Mouse (Mus musculus): ENCODE results near the gene 1700025G04Rik. TPM values are rescaled to one million over a fixed set of nuclear protein-coding genes. Genes with fewer than 3 reads are reported as not detected.
"Not testable (repeated sequence)": the region's sequence is repeated elsewhere in the genome, so short reads cannot be mapped to it uniquely, and the experiment has no call there.

1700025G04Rik gene
- total and polyA plus RNA-seq, 2 experiments from 2014 or later = 24.9 to 32.4 TPM

DNA sequence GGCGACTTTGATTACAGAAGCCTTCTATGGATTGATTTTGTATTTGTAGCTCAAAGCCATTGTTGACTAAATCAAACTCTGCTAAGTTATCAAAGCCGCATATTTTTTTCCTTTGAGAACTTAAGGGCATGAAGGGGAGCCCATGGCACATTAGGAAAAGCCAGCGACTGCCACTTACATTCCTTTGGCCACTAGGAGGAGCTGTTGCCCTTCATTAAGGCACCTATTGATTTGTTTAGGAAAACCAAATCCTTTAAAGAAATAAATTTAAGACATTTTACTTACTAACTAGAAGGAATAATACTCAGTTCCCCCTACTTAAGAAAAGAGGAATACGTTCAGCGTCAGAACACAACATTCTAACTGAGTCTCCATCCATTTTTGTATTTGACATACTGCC is 269.5 kb downstream of the 1700025G04Rik start:
- no peaks in the 10 kb centered on the region for H3K9me3 ChIP-seq (ENCODE audit: low read length)
- peak; percentile 89 for TF ChIP-seq CTCF (IDR thresholded peaks at IDR 0.05; ENCODE audit: low read depth)
- WGBS = 23% methylated on average over 5 of the region's 5 CpGs
- H3K4me1 ChIP-seq (ENCODE audit: insufficient read depth, low read length) = no peaks in the 10 kb centered on the region
- peaks cover 21% of the 10 kb centered on the region for H3K36me3 ChIP-seq (ENCODE audit: insufficient read depth, low read length)
- H3K9ac ChIP-seq (replicated peaks; ENCODE audit: low read length) = no peak overlapping the region
- no peak overlapping the region for H3K4me2 ChIP-seq (ENCODE audit: low read depth, low read length)
- no peak overlapping the region for H3K4me3 ChIP-seq (ENCODE audit: low read length)
- no peak for ATAC-seq
- H3K27me3 ChIP-seq (ENCODE audit: insufficient read depth, low read length) = no peaks in the 10 kb centered on the region
- H3K27ac ChIP-seq = no peak overlapping the region
- DNase-seq (ENCODE audit: low spot score) = peak; percentile 92

DNA sequence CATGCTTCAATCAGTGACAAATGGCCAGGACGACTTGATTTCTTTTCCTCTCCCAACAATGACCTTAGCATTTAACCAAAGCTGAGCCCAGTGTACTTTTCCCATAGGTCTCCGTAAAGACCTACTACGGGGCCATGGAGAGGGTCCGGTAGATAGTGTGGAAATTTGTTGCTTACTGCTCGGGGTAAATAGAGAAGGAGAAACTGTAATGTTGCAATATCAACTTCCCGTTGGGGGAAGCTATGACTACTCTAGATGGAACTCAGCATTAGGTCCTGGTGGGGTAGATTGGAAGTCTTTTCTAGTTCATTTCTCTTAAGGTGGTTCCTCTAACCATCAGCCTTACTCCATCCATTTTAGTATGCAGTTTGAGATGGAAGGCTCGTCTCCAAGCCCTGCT is 270.7 kb downstream of the 1700025G04Rik start:
- Histone ChIP-seq H3K4me1 (ENCODE audit: insufficient read depth, low read length) (no peaks in the 10 kb centered on the region), H3K4me3 (ENCODE audit: low read length) (no peak overlapping the region), H3K27me3 (ENCODE audit: insufficient read depth, low read length) (no peaks in the 10 kb centered on the region), H3K27ac (no peak overlapping the region), H3K4me2 (ENCODE audit: low read depth, low read length) (no peak overlapping the region), H3K9ac (replicated peaks; ENCODE audit: low read length) (no peak overlapping the region), H3K9me3 (ENCODE audit: low read length) (no peaks in the 10 kb centered on the region), H3K36me3 (ENCODE audit: insufficient read depth, low read length) (peaks cover 21% of the 10 kb centered on the region)
- no peak for TF ChIP-seq CTCF (IDR thresholded peaks at IDR 0.05; ENCODE audit: low read depth)
- DNase-seq (ENCODE audit: low spot score) = no peak
- 93% methylated on average over 7 of the region's 7 CpGs for WGBS
- no peak for ATAC-seq

DNA sequence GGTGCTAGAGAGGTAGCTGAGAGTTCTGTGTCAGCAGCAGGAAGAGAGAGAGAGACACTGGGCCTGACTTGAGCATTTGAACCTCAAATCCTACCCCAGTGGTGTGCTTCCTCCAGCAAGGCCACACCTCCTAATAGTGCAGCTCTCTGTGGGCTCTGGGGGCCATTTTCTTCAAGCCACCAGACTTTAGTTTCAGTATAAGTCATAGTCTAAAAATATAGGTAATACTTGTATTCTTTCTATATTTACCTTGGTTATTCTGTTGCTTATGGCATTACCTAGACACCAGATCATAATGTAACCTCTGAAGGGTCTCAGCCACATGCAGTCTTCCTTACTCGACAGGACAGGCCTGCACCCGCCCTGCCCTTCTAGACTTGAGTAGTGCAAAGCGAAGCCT is 273.9 kb downstream of the 1700025G04Rik start:
- TF ChIP-seq CTCF (IDR thresholded peaks at IDR 0.05; ENCODE audit: low read depth) = no peak
- Histone ChIP-seq H3K4me1 (ENCODE audit: insufficient read depth, low read length) (no peaks in the 10 kb centered on the region), H3K27ac (no peak overlapping the region), H3K4me2 (ENCODE audit: low read depth, low read length) (no peak overlapping the region), H3K36me3 (ENCODE audit: insufficient read depth, low read length) (peaks cover 30% of the 10 kb centered on the region), H3K9ac (replicated peaks; ENCODE audit: low read length) (no peak overlapping the region), H3K27me3 (ENCODE audit: insufficient read depth, low read length) (no peaks in the 10 kb centered on the region), H3K9me3 (ENCODE audit: low read length) (no peaks in the 10 kb centered on the region), H3K4me3 (ENCODE audit: low read length) (no peak overlapping the region)
- 88% methylated on average over 3 of the region's 3 CpGs for WGBS
- ATAC-seq = no peak
- DNase-seq (ENCODE audit: low spot score) = no peak

DNA sequence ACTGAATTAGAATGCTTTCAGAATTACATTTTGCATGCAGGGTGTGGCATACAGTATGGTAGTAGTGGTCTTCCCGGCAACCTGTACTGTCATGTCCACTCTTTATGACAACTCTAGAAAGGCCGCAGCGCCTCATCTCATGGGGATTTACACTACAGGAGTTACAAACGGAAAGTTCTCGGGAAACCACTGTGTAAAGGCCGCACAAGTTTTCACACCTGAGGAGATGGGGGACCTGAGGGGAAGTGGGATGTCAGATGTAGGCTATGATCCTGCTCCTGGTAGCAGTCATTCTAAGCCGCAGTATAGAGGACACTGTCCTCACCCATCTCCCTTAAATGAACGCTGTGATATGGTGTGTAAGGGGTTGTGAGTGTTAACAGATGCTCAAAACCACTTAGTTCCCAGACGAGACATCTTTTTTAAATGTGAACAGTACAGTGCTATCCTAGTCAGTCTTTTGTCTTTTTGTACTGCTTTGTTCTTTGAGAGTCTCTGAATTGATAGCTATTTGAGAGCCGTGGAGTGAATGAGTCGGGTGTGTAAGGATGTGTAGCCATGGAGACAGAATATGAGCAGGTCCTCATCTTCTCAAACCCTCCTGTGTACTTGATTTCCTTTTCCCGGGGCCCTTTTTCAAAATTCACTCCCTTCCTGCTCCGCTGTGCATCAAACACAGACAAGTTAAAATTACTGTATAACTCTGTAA is 277.8 kb downstream of the 1700025G04Rik start:
- no peak for TF ChIP-seq CTCF (IDR thresholded peaks at IDR 0.05; ENCODE audit: low read depth)
- ATAC-seq (peak; percentile 40; the same call in 1 of the 2 replicates), DNase-seq (ENCODE audit: low spot score) (no peak)
- Histone ChIP-seq H3K4me3 (ENCODE audit: low read length) (no peak overlapping the region), H3K4me2 (ENCODE audit: low read depth, low read length) (no peak overlapping the region), H3K27ac (no peak overlapping the region), H3K4me1 (ENCODE audit: insufficient read depth, low read length) (no peaks in the 10 kb centered on the region), H3K27me3 (ENCODE audit: insufficient read depth, low read length) (no peaks in the 10 kb centered on the region), H3K9ac (replicated peaks; ENCODE audit: low read length) (no peak overlapping the region), H3K36me3 (ENCODE audit: insufficient read depth, low read length) (peaks cover 26% of the 10 kb centered on the region), H3K9me3 (ENCODE audit: low read length) (no peaks in the 10 kb centered on the region)
- WGBS = 64% methylated on average over 13 of the region's 13 CpGs

DNA sequence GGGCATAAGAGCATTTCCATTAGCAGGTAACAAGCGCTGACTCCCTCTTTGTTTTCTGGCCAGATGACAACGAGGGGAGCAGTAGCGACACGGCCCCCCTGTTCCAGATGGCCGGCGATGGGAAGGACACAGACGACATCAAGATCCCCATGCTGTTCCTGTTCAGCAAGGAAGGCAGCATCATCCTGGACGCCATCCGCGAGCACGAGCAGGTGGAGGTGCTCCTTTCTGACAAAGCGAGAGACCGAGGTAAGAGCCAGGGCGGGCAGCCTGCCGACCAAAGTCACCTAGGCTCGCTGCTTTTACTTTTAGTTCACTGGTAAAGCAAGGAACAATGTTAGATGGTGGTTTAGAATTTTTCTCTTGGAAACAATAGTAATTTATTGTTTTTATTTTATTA is 278.5 kb downstream of the 1700025G04Rik start:
- no peaks in the 10 kb centered on the region for H3K9me3 ChIP-seq (ENCODE audit: low read length)
- DNase-seq (ENCODE audit: low spot score) (no peak), ATAC-seq (no peak)
- TF ChIP-seq CTCF (IDR thresholded peaks at IDR 0.05; ENCODE audit: low read depth) = no peak
- no peaks in the 10 kb centered on the region for H3K27me3 ChIP-seq (ENCODE audit: insufficient read depth, low read length)
- H3K9ac ChIP-seq (replicated peaks; ENCODE audit: low read length) = no peak overlapping the region
- WGBS = 78% methylated on average over 16 of the region's 16 CpGs
- H3K4me2 ChIP-seq (ENCODE audit: low read depth, low read length) = no peak overlapping the region
- peaks cover 25% of the 10 kb centered on the region for H3K36me3 ChIP-seq (ENCODE audit: insufficient read depth, low read length)
- no peak overlapping the region for H3K27ac ChIP-seq
- no peaks in the 10 kb centered on the region for H3K4me1 ChIP-seq (ENCODE audit: insufficient read depth, low read length)
- no peak overlapping the region for H3K4me3 ChIP-seq (ENCODE audit: low read length)

DNA sequence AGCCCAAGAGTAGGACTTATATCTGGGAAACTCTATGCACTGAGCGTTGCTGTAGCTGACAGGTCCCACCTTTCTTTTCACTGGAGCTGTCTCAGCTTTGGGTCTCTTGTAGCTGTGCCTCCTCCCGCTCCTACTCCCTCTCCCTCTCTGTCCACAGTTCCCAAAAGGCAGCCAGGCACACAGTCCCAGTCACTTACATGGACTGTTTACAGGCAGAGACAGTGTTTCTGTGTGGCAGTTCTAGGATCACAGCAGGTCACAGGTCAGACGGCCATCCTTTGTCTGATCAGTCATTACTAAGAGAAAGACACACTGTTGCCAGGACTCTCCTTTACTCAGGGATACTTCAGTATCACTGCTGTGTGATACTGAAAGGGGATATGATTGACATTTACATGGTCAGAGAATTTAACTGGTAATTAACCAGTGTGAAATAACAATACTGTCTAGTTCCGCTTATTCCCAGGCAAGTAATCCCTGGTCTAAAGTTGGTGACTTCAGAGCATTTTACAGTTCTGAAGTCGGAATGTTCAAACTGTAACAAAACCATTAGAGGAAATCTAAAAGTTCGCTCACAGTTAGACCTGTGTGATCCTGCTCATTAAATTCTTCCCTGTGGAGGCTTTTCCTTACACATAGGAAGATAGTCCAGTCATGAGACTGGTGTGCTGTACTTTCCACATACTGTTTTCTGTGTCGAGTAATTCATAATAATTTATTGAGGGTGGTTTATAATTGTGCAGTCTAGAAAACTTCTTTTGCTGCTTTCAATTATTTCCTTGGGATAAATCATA is 279.1 kb downstream of the 1700025G04Rik start:
- no peak for TF ChIP-seq CTCF (IDR thresholded peaks at IDR 0.05; ENCODE audit: low read depth)
- Histone ChIP-seq H3K4me3 (ENCODE audit: low read length) (no peak overlapping the region), H3K4me2 (ENCODE audit: low read depth, low read length) (no peak overlapping the region), H3K9me3 (ENCODE audit: low read length) (no peaks in the 10 kb centered on the region), H3K27ac (no peak overlapping the region), H3K4me1 (ENCODE audit: insufficient read depth, low read length) (no peaks in the 10 kb centered on the region), H3K9ac (replicated peaks; ENCODE audit: low read length) (no peak overlapping the region), H3K36me3 (ENCODE audit: insufficient read depth, low read length) (peaks cover 28% of the 10 kb centered on the region), H3K27me3 (ENCODE audit: insufficient read depth, low read length) (no peaks in the 10 kb centered on the region)
- 53% methylated on average over 7 of the region's 7 CpGs for WGBS
- no peak for ATAC-seq
- DNase-seq (ENCODE audit: low spot score) = no peak

DNA sequence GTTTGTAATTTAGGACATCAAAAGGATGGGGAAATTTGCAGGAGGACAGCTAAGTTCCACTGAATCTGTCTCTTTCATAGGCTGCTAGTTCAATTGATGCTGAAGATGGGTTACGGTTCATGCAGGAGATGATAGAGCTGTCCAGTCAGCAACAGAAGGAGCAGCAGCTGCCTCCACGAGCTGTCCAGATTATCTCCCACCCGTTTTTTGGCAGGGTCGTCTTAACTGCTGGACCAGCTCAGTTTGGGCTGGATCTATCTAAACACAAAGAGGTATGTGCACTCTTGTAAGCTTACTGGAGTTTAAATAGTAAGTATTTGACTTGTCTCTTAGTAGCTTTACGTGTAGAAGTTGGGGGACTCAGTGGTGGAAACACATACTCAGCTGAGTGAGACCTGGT is 282.6 kb downstream of the 1700025G04Rik start:
- Histone ChIP-seq H3K4me2 (ENCODE audit: low read depth, low read length) (no peak overlapping the region), H3K27me3 (ENCODE audit: insufficient read depth, low read length) (no peaks in the 10 kb centered on the region), H3K4me1 (ENCODE audit: insufficient read depth, low read length) (no peaks in the 10 kb centered on the region), H3K9ac (replicated peaks; ENCODE audit: low read length) (no peak overlapping the region), H3K4me3 (ENCODE audit: low read length) (no peak overlapping the region), H3K27ac (no peak overlapping the region), H3K9me3 (ENCODE audit: low read length) (no peaks in the 10 kb centered on the region), H3K36me3 (ENCODE audit: insufficient read depth, low read length) (peaks cover 42% of the 10 kb centered on the region)
- ATAC-seq = no peak
- TF ChIP-seq CTCF (IDR thresholded peaks at IDR 0.05; ENCODE audit: low read depth) = no peak
- DNase-seq (ENCODE audit: low spot score) = no peak
- WGBS = 81% methylated on average over 5 of the region's 5 CpGs

DNA sequence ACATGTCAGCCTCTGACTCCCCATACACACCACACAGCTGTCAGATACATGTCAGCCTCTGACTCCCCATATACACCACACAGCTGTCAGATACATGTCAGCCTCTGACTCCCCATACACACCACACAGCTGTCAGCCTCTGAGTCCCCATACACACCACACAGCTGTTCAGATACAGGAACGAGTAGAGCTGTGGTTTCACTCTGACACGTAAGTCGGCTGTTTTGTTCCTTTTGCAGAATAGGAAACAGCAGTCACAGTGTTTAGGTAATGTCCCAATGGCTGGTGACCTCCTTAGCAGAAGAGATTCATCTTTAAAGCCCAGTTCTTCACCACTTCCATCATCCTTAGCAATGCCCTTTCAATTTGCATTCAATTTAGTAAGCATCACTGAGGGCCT is 287.1 kb downstream of the 1700025G04Rik start:
- H3K27me3 ChIP-seq (ENCODE audit: insufficient read depth, low read length); H3K4me2 ChIP-seq (ENCODE audit: low read depth, low read length); DNase-seq (ENCODE audit: low spot score); H3K27ac ChIP-seq; H3K9me3 ChIP-seq (ENCODE audit: low read length); H3K4me3 ChIP-seq (ENCODE audit: low read length); H3K9ac ChIP-seq (replicated peaks; ENCODE audit: low read length); ATAC-seq; H3K4me1 ChIP-seq (ENCODE audit: insufficient read depth, low read length): not testable (repeated sequence)
- 80% methylated on average over 3 of the region's 3 CpGs for WGBS
- H3K36me3 ChIP-seq (ENCODE audit: insufficient read depth, low read length) = peaks cover 35% of the 10 kb centered on the region

Measured in hindbrain, postnatal 0 days (tissue).